In the genomic region with DNA sequence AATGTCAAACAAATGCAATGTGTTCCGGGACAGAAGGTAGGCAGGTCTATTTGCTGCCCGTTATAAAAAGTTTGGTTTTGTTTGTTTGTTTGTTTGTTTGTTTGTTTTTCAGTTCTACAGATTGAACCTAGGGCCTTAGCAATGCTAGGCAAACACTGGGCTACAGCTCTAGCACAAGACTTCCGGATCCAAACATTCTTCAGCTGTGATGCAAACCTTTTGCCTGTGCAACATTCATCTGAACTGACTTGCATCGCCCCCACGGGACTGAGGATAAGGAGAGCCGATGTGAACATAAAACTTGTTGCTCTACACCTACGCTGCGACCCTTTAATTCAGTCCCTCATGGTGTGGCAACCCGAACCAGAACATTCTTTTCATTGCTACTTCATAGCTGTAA, we compare ENCODE assay signal across 8 mouse cellular contexts. TPM values are rescaled to one million over a fixed set of nuclear protein-coding genes. Genes with fewer than 3 reads are reported as not detected.
DNase-seq lines count a peak whose midpoint lies in the region; ATAC-seq and TF ChIP-seq lines count a peak whose summit lies in the region.

No protein-coding gene starts in this region.

- peak overlapping the region; percentile 92 for H3K27ac ChIP-seq in layer of hippocampus, adult 2 months
- peak overlapping the region; percentile 100 for H3K27ac ChIP-seq in embryonic facial prominence, embryonic 15.5 days (replicated peaks)
- peak overlapping the region; percentile 96 for H3K27ac ChIP-seq in hindbrain, postnatal 0 days
- H3K27ac ChIP-seq in midbrain, postnatal 0 days (ENCODE audit: low read depth, low read length), result peak overlapping the region; percentile 87

- 60% methylated on average over 9 of the region's 9 CpGs for WGBS in embryonic facial prominence, embryonic 15.5 days
- 78% methylated on average over 9 of the region's 9 CpGs for WGBS in hindbrain, postnatal 0 days
- 81% methylated on average over 9 of the region's 9 CpGs for WGBS in midbrain, postnatal 0 days

- no peak for TF ChIP-seq CTCF in layer of hippocampus, adult 2 months (conservative IDR thresholded peaks at IDR 0.05)
- no peak for TF ChIP-seq CTCF in hindbrain, postnatal 0 days (IDR thresholded peaks at IDR 0.05; ENCODE audit: low read depth)
- no peak for TF ChIP-seq CTCF in midbrain, postnatal 0 days (IDR thresholded peaks at IDR 0.05)

- intact Hi-C loops in left cerebral cortex, postnatal 14 days (cut with DNase I), result no loop called here

- peak overlapping the region; percentile 93 for H3K4me3 ChIP-seq in layer of hippocampus, adult 2 months
- peak overlapping the region; percentile 94; the same call in 1 of the 2 replicates for H3K4me3 ChIP-seq in embryonic facial prominence, embryonic 15.5 days (replicated peaks)
- peak overlapping the region; percentile 95 for H3K4me3 ChIP-seq in hindbrain, postnatal 0 days (ENCODE audit: low read length)
- peak overlapping the region; percentile 96; the same call in 1 of the 2 replicates for H3K4me3 ChIP-seq in midbrain, postnatal 0 days (ENCODE audit: low read depth, low read length)

- no peaks in the 10 kb centered on the region for H3K9me3 ChIP-seq in embryonic facial prominence, embryonic 15.5 days (replicated peaks)
- H3K9me3 ChIP-seq in hindbrain, postnatal 0 days (ENCODE audit: low read length), result no peaks in the 10 kb centered on the region
- no peaks in the 10 kb centered on the region for H3K9me3 ChIP-seq in midbrain, postnatal 0 days (ENCODE audit: low read length)

- H3K9ac ChIP-seq in embryonic facial prominence, embryonic 15.5 days, result no peak overlapping the region
- peak overlapping the region; percentile 72 for H3K9ac ChIP-seq in hindbrain, postnatal 0 days (replicated peaks; ENCODE audit: low read length)
- H3K9ac ChIP-seq in midbrain, postnatal 0 days (replicated peaks; ENCODE audit: low read length, poor library complexity, severe bottlenecking), result peak overlapping the region; percentile 62; the same call in 1 of the 2 replicates

- ATAC-seq in embryonic facial prominence, embryonic 15.5 days (ENCODE audit: insufficient number of reproducible peaks, low FRiP score, low TSS enrichment, low read depth), result no peak
- ATAC-seq in hindbrain, postnatal 0 days, result no peak
- no peak for ATAC-seq in midbrain, postnatal 0 days (ENCODE audit: low FRiP score)

- no peaks in the 10 kb centered on the region for H3K36me3 ChIP-seq in embryonic facial prominence, embryonic 15.5 days
- no peaks in the 10 kb centered on the region for H3K36me3 ChIP-seq in hindbrain, postnatal 0 days (ENCODE audit: insufficient read depth, low read length)
- no peaks in the 10 kb centered on the region for H3K36me3 ChIP-seq in midbrain, postnatal 0 days (ENCODE audit: insufficient read depth, low read length)

- H3K27me3 ChIP-seq in embryonic facial prominence, embryonic 15.5 days, result no peaks in the 10 kb centered on the region
- H3K27me3 ChIP-seq in hindbrain, postnatal 0 days (ENCODE audit: insufficient read depth, low read length), result no peaks in the 10 kb centered on the region
- no peaks in the 10 kb centered on the region for H3K27me3 ChIP-seq in midbrain, postnatal 0 days (ENCODE audit: insufficient read depth, low read length)

- DNase-seq in layer of hippocampus, adult 2 months (ENCODE audit: low spot score in 2 of 2), result no peak
- DNase-seq in layer of hippocampus, adult 8-10 months (ENCODE audit: low spot score in 2 of 2), result no peak
- no peak for DNase-seq in hindbrain, postnatal 0 days (ENCODE audit: low spot score)
- DNase-seq in midbrain, postnatal 0 days (ENCODE audit: low spot score), result no peak
- DNase-seq in spleen, postnatal 36 days (ENCODE audit: low spot score in 2 of 2), result no peak
- no peak for DNase-seq in retina, embryonic 14.5 days (ENCODE audit: low spot score)
- no peak for DNase-seq in left cerebral cortex, postnatal 14 days (ENCODE audit: low spot score in 2 of 2)

- peak overlapping the region; percentile 77 for H3K4me2 ChIP-seq in embryonic facial prominence, embryonic 15.5 days (replicated peaks)
- peak overlapping the region; percentile 96 for H3K4me2 ChIP-seq in hindbrain, postnatal 0 days (ENCODE audit: low read depth, low read length)
- peak overlapping the region; percentile 73 for H3K4me2 ChIP-seq in midbrain, postnatal 0 days (ENCODE audit: low read depth, low read length, poor library complexity, severe bottlenecking)

- H3K4me1 ChIP-seq in embryonic facial prominence, embryonic 15.5 days, result peaks cover 43% of the 10 kb centered on the region
- peaks cover 12% of the 10 kb centered on the region; the same call in 1 of the 2 replicates for H3K4me1 ChIP-seq in hindbrain, postnatal 0 days (ENCODE audit: insufficient read depth, low read length)
- H3K4me1 ChIP-seq in midbrain, postnatal 0 days (ENCODE audit: insufficient read depth, low read length), result peaks cover 10% of the 10 kb centered on the region; the same call in 1 of the 2 replicates

RNA-seq across cellular contexts. Expression of gene Ralbp1, which starts 1.0 kb away (rescaled TPM):
- total RNA-seq in layer of hippocampus, adult 2 months (2021), result 10 to 100 TPM; 54.2 to 56.8 TPM
- total RNA-seq in layer of hippocampus, adult 8-10 months (2022), result 10 to 100 TPM; 52.9 to 66.9 (median 57.4) TPM
- polyA plus RNA-seq in embryonic facial prominence, embryonic 15.5 days (2015; fragmentation: Nextera tagmentation; extraction: Ambion mirVana), result 150 and 170 TPM in 2 replicates
- total RNA-seq in hindbrain, postnatal 0 days (2014; rRNA removed), result 34.0 and 35.9 TPM in 2 replicates
- polyA plus RNA-seq in hindbrain, postnatal 0 days (2015; fragmentation: Nextera tagmentation; extraction: Ambion mirVana), result 51.6 and 54.0 TPM in 2 replicates
- total RNA-seq in midbrain, postnatal 0 days (2014; rRNA removed), result 32.9 and 42.0 TPM in 2 replicates
- polyA plus RNA-seq in midbrain, postnatal 0 days (2015; fragmentation: Nextera tagmentation; extraction: Ambion mirVana), result 50.0 and 55.8 TPM in 2 replicates
- total RNA-seq in left cerebral cortex, postnatal 14 days (2021), result 10 to 100 TPM; 43.4 to 47.2 TPM
